Comparison of ENCODE assay signal across 26 mouse cellular contexts in genomic region chr7:118821887-118822556, GRCm38 (mm10). TPM values are rescaled to one million over a fixed set of nuclear protein-coding genes. Genes with fewer than 3 reads are reported as not detected.
A peak's percentile ranks its signal among the peaks of the same experiment; 100 is the strongest.
DNase-seq lines count a peak whose midpoint lies in the region; ATAC-seq and TF ChIP-seq lines count a peak whose summit lies in the region.
"Had no signal": no experiment of that assay in that cellular context is flagged by ENCODE, and none has a peak within 500 bp of the region (broad histone marks: within the 10 kb centered on the region; RNA-seq: fewer than 3 reads in every experiment).

No protein-coding gene starts in this region.

- DNase-seq in gastrocnemius, adult 2 months, result no peak
- no peak for DNase-seq in gastrocnemius, postnatal 14 days
- no peak for DNase-seq in layer of hippocampus, adult 2 months (ENCODE audit: low spot score in 2 of 2)
- no peak for DNase-seq in layer of hippocampus, postnatal 25 days (ENCODE audit: extremely low spot score in 1 of 2, low spot score in 1 of 2)
- DNase-seq: adrenal gland, adult 8-10 months; adrenal gland, postnatal 25 days; cerebellum, adult 11 months; cerebellum, adult 2 months; cerebellum, adult 9-11 months; cerebellum, postnatal 36 days; embryo, embryonic 11 days; forebrain, postnatal 0 days; gastrocnemius, postnatal 36 days; kidney, adult 11 months had no signal

- no peaks in the 10 kb centered on the region; the same call in 1 of the 2 replicates for H3K36me3 ChIP-seq in forebrain, embryonic 16.5 days (ENCODE audit: control insufficient read depth, insufficient read depth)

- no peak overlapping the region for H3K9ac ChIP-seq in forebrain, embryonic 16.5 days (replicated peaks; ENCODE audit: low read depth, low read length)
- H3K9ac ChIP-seq: forebrain, embryonic 13.5 days; forebrain, postnatal 0 days; heart, embryonic 13.5 days; hindbrain, embryonic 13.5 days; intestine, embryonic 15.5 days had no signal

- WGBS in forebrain, embryonic 16.5 days, result 94% methylated on average over 12 of the region's 12 CpGs

- H3K27me3 ChIP-seq in forebrain, embryonic 16.5 days (replicated peaks; ENCODE audit: control insufficient read depth, insufficient read depth, low read length), result no peaks in the 10 kb centered on the region
- H3K27me3 ChIP-seq: forebrain, embryonic 13.5 days; heart, embryonic 13.5 days; hindbrain, embryonic 13.5 days; intestine, embryonic 15.5 days had no signal

- H3K4me3 ChIP-seq in gastrocnemius, adult 2 months, result no peak overlapping the region
- no peak overlapping the region for H3K4me3 ChIP-seq in layer of hippocampus, adult 2 months
- H3K4me3 ChIP-seq in brown adipose tissue, adult 24 weeks (ENCODE audit: insufficient read depth, low read depth, low read length), result no peak overlapping the region
- H3K4me3 ChIP-seq in forebrain, embryonic 16.5 days (replicated peaks; ENCODE audit: low read length), result no peak overlapping the region
- H3K4me3 ChIP-seq: forebrain, embryonic 10.5 days; forebrain, embryonic 13.5 days; heart, embryonic 10.5 days; heart, embryonic 13.5 days; hindbrain, embryonic 10.5 days; hindbrain, embryonic 13.5 days; intestine, embryonic 15.5 days had no signal

- H3K9me3 ChIP-seq in forebrain, embryonic 16.5 days (ENCODE audit: control insufficient read depth, low read length), result no peaks in the 10 kb centered on the region
- H3K9me3 ChIP-seq: forebrain, embryonic 10.5 days; forebrain, embryonic 13.5 days; heart, embryonic 10.5 days; heart, embryonic 13.5 days; hindbrain, embryonic 10.5 days; hindbrain, embryonic 13.5 days; intestine, embryonic 15.5 days had no signal

- no peak overlapping the region for H3K4me2 ChIP-seq in forebrain, embryonic 16.5 days (ENCODE audit: low read length)
- H3K4me2 ChIP-seq: forebrain, embryonic 13.5 days; heart, embryonic 13.5 days; hindbrain, embryonic 13.5 days; intestine, embryonic 15.5 days had no signal

- H3K4me1 ChIP-seq in brown adipose tissue, adult 24 weeks (ENCODE audit: control insufficient read depth, insufficient read depth, insufficient read length, low read length), result peaks cover 7% of the 10 kb centered on the region
- H3K4me1 ChIP-seq in forebrain, embryonic 16.5 days (replicated peaks; ENCODE audit: control insufficient read depth, insufficient read depth, low read length), result no peaks in the 10 kb centered on the region
- H3K4me1 ChIP-seq: forebrain, embryonic 13.5 days; heart, embryonic 10.5 days; intestine, embryonic 15.5 days had no signal

- H3K27ac ChIP-seq in gastrocnemius, adult 2 months, result peak overlapping the region; percentile 80
- H3K27ac ChIP-seq in layer of hippocampus, adult 2 months, result 0 out of 2 replicates have a peak overlapping the region, but pooled peaks have one; percentile 71
- H3K27ac ChIP-seq in brown adipose tissue, adult 24 weeks (replicated peaks; ENCODE audit: low read depth, low read length), result peak overlapping the region; percentile 72
- no peak overlapping the region for H3K27ac ChIP-seq in forebrain, embryonic 16.5 days (ENCODE audit: low read length)
- H3K27ac ChIP-seq: forebrain, embryonic 10.5 days; forebrain, embryonic 13.5 days; heart, embryonic 10.5 days; heart, embryonic 13.5 days; hindbrain, embryonic 10.5 days; hindbrain, embryonic 13.5 days; intestine, embryonic 15.5 days had no signal

- ATAC-seq in granulocyte monocyte progenitor cell, adult 5-6 weeks (replicated peaks; ENCODE audit: poor library complexity, severe bottlenecking), result no peak
- ATAC-seq in forebrain, embryonic 16.5 days, result no peak
- ATAC-seq: activated CD4-positive, CD25-positive, alpha-beta regulatory T cell, adult 4 months; forebrain, embryonic 13.5 days; forebrain, postnatal 0 days; hindbrain, embryonic 16.5 days; intestine, embryonic 15.5 days had no signal

- intact Hi-C loops in gastrocnemius, adult 2 months (cut with DNase I), result no loop called here
- intact Hi-C loops in gastrocnemius, postnatal 14 days (cut with DNase I; ENCODE audit: low total_unique reads), result no loop called here

- TF ChIP-seq CTCF in gastrocnemius, adult 2 months (IDR thresholded peaks at IDR 0.05), result no peak
- TF ChIP-seq CTCF in layer of hippocampus, adult 2 months (conservative IDR thresholded peaks at IDR 0.05), result no peak

RNA-seq across cellular contexts. Expression of gene Iqck, which starts 33.5 kb away (rescaled TPM):
- total RNA-seq in gastrocnemius, adult 2 months (2021), result under 1 TPM; 0.22 to 0.23 TPM
- total RNA-seq in gastrocnemius, postnatal 14 days (2021), result under 1 TPM; 0.20 to 0.45 TPM
- 1 to 10 TPM; 4.9 to 5.4 TPM for total RNA-seq in layer of hippocampus, adult 2 months (2021)
- 1 to 10 TPM; 4.0 to 4.5 TPM for total RNA-seq in layer of hippocampus, postnatal 25 days (2021)
- polyA plus RNA-seq in brown adipose tissue, adult 24 weeks (2012; ENCODE audit: insufficient read depth, insufficient read length, missing spikeins), result 1.3 and 3.8 TPM in 2 replicates
- 0.58 TPM in 1 of 2 replicates, not detected in the other for total RNA-seq in granulocyte monocyte progenitor cell, adult 5-6 weeks (2014; fragmentation: Nextera tagmentation)
- 0.57 and 1.2 TPM in 2 replicates for total RNA-seq in granulocyte monocyte progenitor cell, adult 5-6 weeks (2017)
- 3.9 and 4.5 TPM in 2 replicates for polyA plus RNA-seq in forebrain, embryonic 16.5 days (2015; fragmentation: Nextera tagmentation; extraction: Ambion mirVana)

RNA-seq across cellular contexts. Expression of gene Knop1, which starts 34.0 kb away (rescaled TPM):
- total RNA-seq in gastrocnemius, adult 2 months (2021), result 10 to 100 TPM; 24.5 to 27.3 TPM
- total RNA-seq in gastrocnemius, postnatal 14 days (2021), result 10 to 100 TPM; 25.2 to 27.6 TPM
- total RNA-seq in layer of hippocampus, adult 2 months (2021), result 10 to 100 TPM; 24.3 to 26.6 TPM
- 10 to 100 TPM; 24.1 to 27.5 TPM for total RNA-seq in layer of hippocampus, postnatal 25 days (2021)
- 21.2 TPM in 2 replicates for polyA plus RNA-seq in brown adipose tissue, adult 24 weeks (2012; ENCODE audit: insufficient read depth, insufficient read length, missing spikeins)
- 42.5 and 51.6 TPM in 2 replicates for total RNA-seq in granulocyte monocyte progenitor cell, adult 5-6 weeks (2014; fragmentation: Nextera tagmentation)
- 36.8 and 72.4 TPM in 2 replicates for total RNA-seq in granulocyte monocyte progenitor cell, adult 5-6 weeks (2017)
- 69.1 and 70.3 TPM in 2 replicates for polyA plus RNA-seq in forebrain, embryonic 16.5 days (2015; fragmentation: Nextera tagmentation; extraction: Ambion mirVana)
